Comparison of ENCODE assay signal across 18 mouse cellular contexts in the genomic region with DNA sequence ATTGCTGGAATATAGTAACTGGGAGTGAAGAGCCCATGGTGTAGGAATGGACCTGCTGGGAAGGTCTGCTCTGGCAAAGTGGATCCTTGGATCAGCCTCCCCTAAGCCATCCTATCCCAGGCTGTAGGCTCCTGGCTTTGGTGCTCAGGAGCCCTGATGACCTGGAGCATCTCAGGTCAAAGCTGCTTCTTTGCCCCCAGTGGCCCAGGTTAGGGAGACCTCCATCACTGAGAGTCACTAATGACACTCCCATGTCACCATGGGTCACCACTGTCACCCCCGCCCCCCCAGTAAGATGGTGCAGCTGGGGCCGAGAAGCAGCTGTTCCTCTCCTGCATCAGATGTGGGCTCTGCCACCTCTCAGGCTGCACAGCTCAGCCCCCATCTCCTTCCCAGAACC. TPM values are rescaled to one million over a fixed set of nuclear protein-coding genes. Genes with fewer than 3 reads are reported as not detected.
A peak's percentile ranks its signal among the peaks of the same experiment; 100 is the strongest.
DNase-seq lines count a peak whose midpoint lies in the region; ATAC-seq and TF ChIP-seq lines count a peak whose summit lies in the region.
"Had no signal": no experiment of that assay in that cellular context is flagged by ENCODE, and none has a peak within 500 bp of the region (broad histone marks: within the 10 kb centered on the region; RNA-seq: fewer than 3 reads in every experiment).

No protein-coding gene starts in this region.

- DNase-seq in heart, adult 2 months, result no peak
- DNase-seq in adrenal gland, adult 2 months, result no peak
- no peak for DNase-seq in thymus, adult 2 months
- DNase-seq: adrenal gland, postnatal 14 days; cerebellum, adult 8-10 months; heart, postnatal 10 days; kidney, adult 9 months; kidney, postnatal 36 days; liver, postnatal 0 days; lung, postnatal 14 days; thymus, postnatal 36 days had no signal

- H3K27me3 ChIP-seq in heart, embryonic 15.5 days, result peaks cover 26% of the 10 kb centered on the region
- peaks cover 2% of the 10 kb centered on the region; the same call in 1 of the 2 replicates for H3K27me3 ChIP-seq in heart, adult 2 months (ENCODE audit: control insufficient read depth, insufficient read depth, low read length)
- H3K27me3 ChIP-seq in forebrain, embryonic 13.5 days, result no peaks in the 10 kb centered on the region
- H3K27me3 ChIP-seq in hindbrain, embryonic 15.5 days, result no peaks in the 10 kb centered on the region
- no peaks in the 10 kb centered on the region for H3K27me3 ChIP-seq in neural tube, embryonic 14.5 days (ENCODE audit: control insufficient read depth, insufficient read depth, low read length)
- H3K27me3 ChIP-seq in thymus, adult 2 months (ENCODE audit: control insufficient read depth, insufficient read depth, low read length), result no peaks in the 10 kb centered on the region

- intact Hi-C loops in heart, adult 2 months (cut with DNase I), result no loop called here

- 56% methylated on average over 2 of the region's 2 CpGs for WGBS in heart, embryonic 15.5 days
- WGBS in heart, adult 2 months, result 60% methylated on average over 2 of the region's 2 CpGs
- 71% methylated on average over 2 of the region's 2 CpGs for WGBS in forebrain, embryonic 13.5 days
- 78% methylated on average over 2 of the region's 2 CpGs for WGBS in hindbrain, embryonic 15.5 days
- 43% methylated on average over 2 of the region's 2 CpGs for WGBS in neural tube, embryonic 14.5 days
- 83% methylated on average over 2 of the region's 2 CpGs for WGBS in thymus, adult 2 months

- H3K4me2 ChIP-seq in heart, embryonic 15.5 days, result no peak overlapping the region
- H3K4me2 ChIP-seq in forebrain, embryonic 13.5 days, result no peak overlapping the region
- H3K4me2 ChIP-seq in hindbrain, embryonic 15.5 days, result no peak overlapping the region
- H3K4me2 ChIP-seq in neural tube, embryonic 14.5 days (ENCODE audit: low read depth, low read length), result no peak overlapping the region
- H3K4me2 ChIP-seq: embryonic facial prominence, embryonic 13.5 days had no signal

- no peak for TF ChIP-seq POLR2A in heart, adult 2 months (IDR thresholded peaks at IDR 0.05; ENCODE audit: insufficient read depth, low read depth, low read length)
- no peak for TF ChIP-seq POLR2A in thymus, adult 2 months (IDR thresholded peaks at IDR 0.05; ENCODE audit: control insufficient read depth, extremely low read depth, insufficient read depth, low read length, poor library complexity)

- 0 out of 2 replicates have a peak, but pooled peaks have one; percentile 18 for ATAC-seq in heart, embryonic 15.5 days (replicated peaks; ENCODE audit: insufficient number of reproducible peaks, insufficient read depth, low FRiP score, low read depth)
- ATAC-seq in forebrain, embryonic 13.5 days, result no peak
- peak; percentile 36; the same call in 1 of the 2 replicates for ATAC-seq in hindbrain, embryonic 15.5 days (ENCODE audit: low FRiP score, low read depth)
- peak; percentile 26; the same call in 1 of the 2 replicates for ATAC-seq in neural tube, embryonic 14.5 days (ENCODE audit: low read depth)
- ATAC-seq: liver, postnatal 0 days had no signal

- H3K79me2 ChIP-seq in heart, adult 2 months (replicated peaks; ENCODE audit: control insufficient read depth, insufficient read depth, low read length), result no peaks in the 10 kb centered on the region

- no peaks in the 10 kb centered on the region for H3K9me3 ChIP-seq in heart, embryonic 15.5 days (replicated peaks)
- no peaks in the 10 kb centered on the region for H3K9me3 ChIP-seq in forebrain, embryonic 13.5 days (replicated peaks)
- no peaks in the 10 kb centered on the region for H3K9me3 ChIP-seq in hindbrain, embryonic 15.5 days
- no peaks in the 10 kb centered on the region for H3K9me3 ChIP-seq in neural tube, embryonic 14.5 days (ENCODE audit: control insufficient read depth, low read length)
- H3K9me3 ChIP-seq: embryonic facial prominence, embryonic 13.5 days had no signal

- H3K36me3 ChIP-seq in heart, embryonic 15.5 days, result no peaks in the 10 kb centered on the region
- H3K36me3 ChIP-seq in heart, adult 2 months (ENCODE audit: control insufficient read depth, insufficient read depth, low read length), result no peaks in the 10 kb centered on the region
- H3K36me3 ChIP-seq in forebrain, embryonic 13.5 days (ENCODE audit: poor library complexity, severe bottlenecking), result no peaks in the 10 kb centered on the region
- H3K36me3 ChIP-seq in hindbrain, embryonic 15.5 days, result no peaks in the 10 kb centered on the region
- H3K36me3 ChIP-seq in neural tube, embryonic 14.5 days (ENCODE audit: control insufficient read depth, insufficient read depth, low read length), result no peaks in the 10 kb centered on the region
- H3K36me3 ChIP-seq in thymus, adult 2 months (ENCODE audit: control insufficient read depth, insufficient read depth, low read length), result no peaks in the 10 kb centered on the region
- H3K36me3 ChIP-seq: embryonic facial prominence, embryonic 13.5 days had no signal

- TF ChIP-seq EP300 in heart, adult 2 months (IDR thresholded peaks at IDR 0.05; ENCODE audit: insufficient read depth, low read depth, low read length), result no peak

- H3K4me1 ChIP-seq in heart, embryonic 15.5 days (replicated peaks), result no peaks in the 10 kb centered on the region
- no peaks in the 10 kb centered on the region for H3K4me1 ChIP-seq in heart, adult 2 months (ENCODE audit: control insufficient read depth, insufficient read depth, low read length)
- peaks cover 21% of the 10 kb centered on the region for H3K4me1 ChIP-seq in forebrain, embryonic 13.5 days
- peaks cover 12% of the 10 kb centered on the region for H3K4me1 ChIP-seq in hindbrain, embryonic 15.5 days (replicated peaks)
- H3K4me1 ChIP-seq in neural tube, embryonic 14.5 days (ENCODE audit: control insufficient read depth, insufficient read depth, low read length), result peaks cover 4% of the 10 kb centered on the region; the same call in 1 of the 2 replicates
- H3K4me1 ChIP-seq in thymus, adult 2 months (replicated peaks; ENCODE audit: control insufficient read depth, insufficient read depth, low read length), result no peaks in the 10 kb centered on the region
- H3K4me1 ChIP-seq: embryonic facial prominence, embryonic 13.5 days had no signal

- H3K4me3 ChIP-seq in heart, embryonic 15.5 days, result no peak overlapping the region
- H3K4me3 ChIP-seq in heart, adult 2 months, result no peak overlapping the region
- no peak overlapping the region for H3K4me3 ChIP-seq in forebrain, embryonic 13.5 days
- no peak overlapping the region for H3K4me3 ChIP-seq in hindbrain, embryonic 15.5 days
- no peak overlapping the region for H3K4me3 ChIP-seq in neural tube, embryonic 14.5 days (ENCODE audit: low read depth, low read length)
- H3K4me3 ChIP-seq in thymus, adult 2 months (ENCODE audit: control insufficient read depth, insufficient read depth, low read length), result no peak overlapping the region
- H3K4me3 ChIP-seq: embryonic facial prominence, embryonic 13.5 days had no signal

- no peak for TF ChIP-seq CTCF in heart, adult 2 months (IDR thresholded peaks at IDR 0.05)
- TF ChIP-seq CTCF in thymus, adult 2 months (IDR thresholded peaks at IDR 0.05; ENCODE audit: borderline replicate concordance, control insufficient read depth, extremely low read depth, insufficient read depth, low read length, poor library complexity), result no peak

- no peak overlapping the region for H3K9ac ChIP-seq in heart, embryonic 15.5 days
- no peak overlapping the region for H3K9ac ChIP-seq in heart, adult 2 months (ENCODE audit: low read depth, low read length)
- no peak overlapping the region for H3K9ac ChIP-seq in forebrain, embryonic 13.5 days
- no peak overlapping the region for H3K9ac ChIP-seq in hindbrain, embryonic 15.5 days
- H3K9ac ChIP-seq in neural tube, embryonic 14.5 days (replicated peaks; ENCODE audit: low read depth, low read length), result no peak overlapping the region
- H3K9ac ChIP-seq: embryonic facial prominence, embryonic 13.5 days; liver, postnatal 0 days had no signal

- no peak overlapping the region for H3K27ac ChIP-seq in heart, embryonic 15.5 days
- no peak overlapping the region for H3K27ac ChIP-seq in heart, adult 2 months
- peak overlapping the region; percentile 90 for H3K27ac ChIP-seq in forebrain, embryonic 13.5 days
- H3K27ac ChIP-seq in hindbrain, embryonic 15.5 days (replicated peaks), result no peak overlapping the region
- H3K27ac ChIP-seq in neural tube, embryonic 14.5 days (ENCODE audit: low read depth, low read length), result peak overlapping the region; percentile 52
- H3K27ac ChIP-seq in thymus, adult 2 months (ENCODE audit: control insufficient read depth, insufficient read depth, low read length), result no peak overlapping the region
- H3K27ac ChIP-seq: embryonic facial prominence, embryonic 13.5 days had no signal

RNA-seq across cellular contexts. Expression of gene Scrt2, which starts 11.4 kb away (rescaled TPM):
- 0.04 TPM in 1 of 2 replicates, not detected in the other for polyA plus RNA-seq in heart, embryonic 15.5 days (2015; fragmentation: Nextera tagmentation; extraction: Ambion mirVana)
- not detected for total RNA-seq in heart, adult 2 months (2021)
- polyA plus RNA-seq in heart, adult 2 months (2012; rRNA removed), result not detected in 2 replicates
- polyA plus RNA-seq in forebrain, embryonic 13.5 days (2015; fragmentation: Nextera tagmentation; extraction: Ambion mirVana), result 17.5 and 19.9 TPM in 2 replicates
- polyA plus RNA-seq in hindbrain, embryonic 15.5 days (2015; fragmentation: Nextera tagmentation; extraction: Ambion mirVana), result 10.8 and 11.1 TPM in 2 replicates
- polyA plus RNA-seq in neural tube, embryonic 14.5 days (2014; fragmentation: Nextera tagmentation; extraction: Ambion mirVana), result 15.7 and 17.9 TPM in 2 replicates
- under 1 TPM; 0.21 to 0.35 TPM for total RNA-seq in adrenal gland, adult 2 months (2021)
- 0.27 and 0.36 TPM in 2 replicates for polyA plus RNA-seq in adrenal gland, adult 2 months (2012; rRNA removed)
- 0.16 and 0.27 TPM in 2 replicates for polyA plus RNA-seq in thymus, adult 2 months (2012; rRNA removed)
- total RNA-seq: common myeloid progenitor, adult 5-6 weeks; gastrocnemius, adult 8-10 months; heart, postnatal 10 days had no signal
- polyA plus RNA-seq: liver, postnatal 0 days had no signal

RNA-seq across cellular contexts. Expression of gene Srxn1, which starts 35.4 kb away (rescaled TPM):
- 5.3 and 10.3 TPM in 2 replicates for polyA plus RNA-seq in heart, embryonic 15.5 days (2015; fragmentation: Nextera tagmentation; extraction: Ambion mirVana)
- 10 to 100 TPM; 19.2 to 23.9 TPM for total RNA-seq in heart, adult 2 months (2021)
- polyA plus RNA-seq in heart, adult 2 months (2012; rRNA removed), result 35.9 and 40.0 TPM in 2 replicates
- polyA plus RNA-seq in forebrain, embryonic 13.5 days (2015; fragmentation: Nextera tagmentation; extraction: Ambion mirVana), result 10.3 and 10.7 TPM in 2 replicates
- polyA plus RNA-seq in hindbrain, embryonic 15.5 days (2015; fragmentation: Nextera tagmentation; extraction: Ambion mirVana), result 24.4 and 24.7 TPM in 2 replicates
- polyA plus RNA-seq in neural tube, embryonic 14.5 days (2014; fragmentation: Nextera tagmentation; extraction: Ambion mirVana), result 22.5 and 23.4 TPM in 2 replicates
- total RNA-seq in adrenal gland, adult 2 months (2021), result 100 to 1,000 TPM; 188 to 772 TPM
- 315 and 608 TPM in 2 replicates for polyA plus RNA-seq in adrenal gland, adult 2 months (2012; rRNA removed)
- polyA plus RNA-seq in thymus, adult 2 months (2012; rRNA removed), result 46.8 and 50.3 TPM in 2 replicates

Comparison
In these comparisons a context has a peak if more than half of its experiments do, and no peak if none do; other contexts are left out.
1. H3K27ac ChIP-seq: peak in forebrain, embryonic 13.5 days (single experiment) and neural tube, embryonic 14.5 days (single experiment); none in heart, embryonic 15.5 days (single experiment), heart, adult 2 months (single experiment), hindbrain, embryonic 15.5 days (single experiment) and thymus, adult 2 months (single experiment).